Mouse (Mus musculus) intestine, embryonic 15.5 days (tissue): ENCODE measurements around the gene Fnip2. TPM values are rescaled to one million over a fixed set of nuclear protein-coding genes. Genes with fewer than 3 reads are reported as not detected.

Source experiments
- ATAC-seq: fragments of 200-750 bp; cut with Nextera tagmentation; 2 replicates; pipeline ENCODE4 v1.8.0; 2017; ENCODE audit warnings: moderate TSS enrichment, moderate library complexity
- H3K27ac ChIP-seq: fragments of 300-500 bp; sonication (generic); 2 replicates; pipeline ENCODE4 v1.5.1; 2015; ENCODE audit warnings: mild to moderate bottlenecking, inconsistent platforms
- H3K27me3 ChIP-seq: fragments of 300-500 bp; sonication (generic); replicated peaks from 2 replicates; pipeline ENCODE4 v1.6.1; 2015; ENCODE audit warnings: inconsistent platforms
- H3K36me3 ChIP-seq: fragments of 300-500 bp; sonication (generic); 2 replicates; pipeline ENCODE4 v1.6.1; 2015; ENCODE audit warnings: inconsistent platforms
- H3K4me1 ChIP-seq: fragments of 300-500 bp; sonication (generic); replicated peaks from 2 replicates; pipeline ENCODE4 v1.6.1; 2015; ENCODE audit warnings: inconsistent platforms
- H3K4me2 ChIP-seq: fragments of 300-500 bp; sonication (generic); replicated peaks from 2 replicates; pipeline ENCODE4 v1.6.1; 2015; ENCODE audit warnings: mild to moderate bottlenecking, inconsistent platforms
- H3K4me3 ChIP-seq: fragments of 300-500 bp; sonication (generic); replicated peaks from 2 replicates; pipeline ENCODE4 v1.5.1; 2015; ENCODE audit warnings: inconsistent platforms
- H3K9ac ChIP-seq: fragments of 300-500 bp; sonication (generic); 2 replicates; pipeline ENCODE4 v1.6.1; 2015; ENCODE audit warnings: inconsistent platforms
- H3K9me3 ChIP-seq: fragments of 300-500 bp; sonication (generic); 2 replicates; pipeline ENCODE4 v1.6.1; 2016; ENCODE audit warnings: inconsistent platforms
- whole genome bisulfite sequencing: fragments of 180-500 bp; shearing (Covaris S2); methylation state at CpG from one replicate; pipeline ENCODE4 v1.1.7; 2015; 5-methylcytosine and 5-hydroxymethylcytosine counted together
- polyA plus RNA-seq: library from polyadenylated mRNA; unstranded; fragments of >200 nt; fragmentation: Nextera tagmentation; extraction: Ambion mirVana; gene quantifications from 2 replicates; pipeline ENCODE4 v1.2.1, GENCODE M21; 2015

Fnip2 gene
- polyA plus RNA-seq, 1 experiment from 2014 or later, result 3.3 TPM

DNA sequence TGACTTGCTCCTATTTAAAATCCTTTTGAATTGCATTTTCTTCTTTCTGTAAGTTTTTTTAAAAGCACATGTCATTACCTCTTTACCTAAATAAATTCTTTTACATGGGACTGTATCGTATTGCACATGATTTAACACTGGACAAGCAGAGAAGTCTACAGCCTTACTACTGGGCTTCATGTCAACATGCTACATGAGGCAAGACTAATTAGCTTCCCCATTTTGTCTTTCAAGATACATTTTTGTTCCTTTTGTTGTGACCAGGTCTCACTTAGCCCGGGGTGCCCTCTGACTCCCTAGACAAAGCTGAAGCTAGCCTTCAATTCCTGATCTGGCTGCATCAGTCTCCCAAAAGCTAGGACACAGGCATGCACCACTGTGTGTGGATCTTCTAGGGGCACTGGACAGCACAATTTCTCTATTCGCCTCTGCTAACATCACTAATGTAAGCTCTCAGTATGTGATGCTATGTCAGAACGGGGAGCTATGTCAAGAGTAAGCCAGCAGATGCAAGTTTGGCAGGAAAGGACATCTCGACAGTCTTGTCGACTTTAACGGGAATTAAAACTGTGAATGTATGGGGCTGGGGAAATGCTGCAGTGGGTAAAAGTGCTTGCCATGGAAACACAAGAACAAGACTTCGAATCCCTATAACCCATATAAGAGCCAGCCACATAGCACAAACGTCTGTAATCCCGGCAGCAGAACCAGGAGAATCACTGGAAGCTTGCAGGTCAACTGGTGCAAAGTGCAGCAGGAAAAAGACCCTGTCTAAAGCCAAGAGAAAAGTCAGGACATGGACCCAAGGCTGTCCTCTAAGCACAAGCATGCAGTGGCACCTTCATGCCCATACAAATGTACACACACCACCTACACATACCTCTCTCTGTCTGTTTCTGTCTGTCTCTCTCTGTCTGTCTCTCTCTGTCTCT, 5.5 kb downstream of the Fnip2 start:
- 83% methylated on average over 10 of the region's 10 CpGs for WGBS
- H3K27me3 ChIP-seq, result no peaks in the 10 kb centered on the region
- no peak overlapping the region for H3K4me3 ChIP-seq
- ATAC-seq, result no peak
- H3K4me1 ChIP-seq, result peaks cover 3% of the 10 kb centered on the region; the same call in 1 of the 2 replicates
- H3K27ac ChIP-seq, result no peak overlapping the region
- no peaks in the 10 kb centered on the region for H3K9me3 ChIP-seq
- H3K4me2 ChIP-seq, result no peak overlapping the region
- H3K36me3 ChIP-seq, result no peaks in the 10 kb centered on the region
- no peak overlapping the region for H3K9ac ChIP-seq

DNA sequence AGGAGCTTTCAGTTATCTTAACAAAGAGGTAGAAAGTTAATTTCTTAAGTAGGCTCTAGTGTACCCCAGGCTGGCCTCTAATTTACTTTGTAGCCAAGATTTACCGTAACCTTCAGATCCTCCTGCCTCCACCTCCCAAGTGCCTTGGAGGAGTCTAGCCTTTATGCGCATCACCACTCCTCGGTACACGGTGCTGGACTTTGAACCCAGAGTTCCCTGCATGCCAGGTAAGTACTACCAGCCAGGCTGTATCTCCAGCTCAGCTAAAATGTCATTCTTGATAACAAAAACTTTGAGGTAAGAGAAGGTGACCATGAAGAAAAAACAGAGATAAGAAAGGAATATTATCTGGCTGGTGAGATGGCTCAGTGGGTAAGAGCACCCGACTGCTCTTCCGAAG, 7.0 kb downstream of the Fnip2 start:
- peak; percentile 51; the same call in 1 of the 2 replicates for ATAC-seq
- no peak overlapping the region for H3K4me3 ChIP-seq
- 84% methylated on average over 6 of the region's 6 CpGs for WGBS

DNA sequence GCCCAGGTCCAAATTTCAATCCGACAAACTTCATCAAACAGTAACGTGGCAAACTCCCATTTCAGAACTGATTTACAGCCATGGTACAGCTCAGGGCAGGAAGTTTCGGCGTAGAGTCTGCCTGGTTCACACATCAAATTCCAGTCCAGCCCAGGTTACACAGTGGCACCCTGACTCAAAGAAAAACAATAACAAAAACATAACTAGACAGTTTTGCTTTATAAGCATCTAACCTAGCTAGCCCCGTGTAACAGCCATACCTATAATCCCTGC, 7.9 kb downstream of the Fnip2 start:
- Histone ChIP-seq H3K27ac (0 out of 2 replicates have a peak overlapping the region, but pooled peaks have one; percentile 40), H3K4me3 (no peak overlapping the region), H3K36me3 (no peaks in the 10 kb centered on the region), H3K4me1 (0 out of 2 replicates have a peak, but pooled peaks cover 3% of the 10 kb centered on the region), H3K9ac (no peak overlapping the region), H3K4me2 (no peak overlapping the region), H3K27me3 (no peaks in the 10 kb centered on the region), H3K9me3 (no peaks in the 10 kb centered on the region)
- no peak for ATAC-seq
- WGBS, result 67% methylated on average over 5 of the region's 5 CpGs

More for the DNA sequence above, 7.0 kb downstream of the Fnip2 start:
- Histone ChIP-seq H3K27me3 (no peaks in the 10 kb centered on the region), H3K4me1 (0 out of 2 replicates have a peak, but pooled peaks cover 3% of the 10 kb centered on the region), H3K9me3 (no peaks in the 10 kb centered on the region), H3K36me3 (no peaks in the 10 kb centered on the region), H3K4me2 (no peak overlapping the region), H3K27ac (no peak overlapping the region), H3K9ac (no peak overlapping the region)

DNA sequence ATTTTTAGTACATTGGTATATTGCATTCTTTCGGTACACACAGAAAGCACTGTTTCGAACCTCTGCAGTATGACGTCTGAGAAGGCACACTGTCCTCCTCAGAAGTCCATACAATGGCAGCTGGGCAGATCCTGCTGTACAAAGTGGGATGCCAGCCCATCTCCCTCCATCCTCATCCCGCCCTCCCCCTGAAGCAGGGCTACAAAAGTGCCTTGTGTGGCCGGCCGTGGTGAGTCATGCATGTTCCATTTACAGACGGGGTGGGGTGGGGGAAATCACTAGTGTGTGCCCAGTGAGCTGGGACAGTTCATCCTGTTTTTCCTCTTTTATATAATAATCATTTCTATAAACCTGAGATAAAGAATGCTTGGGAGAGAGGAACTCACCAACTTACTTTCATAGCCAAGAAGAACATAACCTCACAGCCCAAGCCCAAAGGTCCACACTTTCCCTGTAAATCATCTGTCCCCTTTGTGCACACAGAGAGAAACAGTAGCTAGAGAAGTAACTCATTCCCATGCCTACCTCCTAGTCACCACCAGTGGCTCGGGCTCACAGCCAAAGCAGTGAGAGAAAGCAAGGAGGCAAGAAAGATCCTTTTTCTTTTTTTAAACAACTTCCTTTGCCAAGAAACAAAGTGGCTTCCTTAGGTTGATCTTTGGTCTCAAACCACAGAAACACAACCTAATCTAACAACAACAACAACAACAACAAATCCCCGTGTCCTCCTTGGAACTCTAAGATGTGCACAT, 8.4 kb downstream of the Fnip2 start:
- H3K4me1 ChIP-seq, result 0 out of 2 replicates have a peak, but pooled peaks cover 3% of the 10 kb centered on the region
- H3K9me3 ChIP-seq, result no peaks in the 10 kb centered on the region
- no peak overlapping the region for H3K9ac ChIP-seq
- no peaks in the 10 kb centered on the region for H3K36me3 ChIP-seq
- H3K27me3 ChIP-seq, result no peaks in the 10 kb centered on the region
- H3K27ac ChIP-seq, result 0 out of 2 replicates have a peak overlapping the region, but pooled peaks have one; percentile 40
- H3K4me2 ChIP-seq, result no peak overlapping the region
- H3K4me3 ChIP-seq, result no peak overlapping the region
- 64% methylated on average over 9 of the region's 9 CpGs for WGBS
- ATAC-seq, result peak; percentile 78

DNA sequence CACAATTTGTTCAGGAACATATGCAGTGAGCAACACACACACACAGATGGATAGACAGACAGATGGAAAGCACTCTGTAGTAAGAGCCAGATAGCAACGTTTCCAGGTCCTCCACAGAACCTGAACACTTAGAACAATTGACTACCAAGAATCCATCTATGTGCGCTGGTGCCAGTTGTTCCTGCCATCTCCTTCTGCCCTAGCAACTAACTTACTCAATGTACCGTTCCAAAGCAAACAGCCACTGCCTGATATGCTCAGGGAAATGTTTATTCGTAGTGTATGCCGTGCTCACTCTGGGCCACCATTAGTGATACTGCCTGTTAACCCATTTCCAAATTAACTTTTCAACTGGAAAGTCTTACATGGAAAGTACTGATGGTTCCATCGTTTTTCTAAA, 12.5 kb downstream of the Fnip2 start:
- Histone ChIP-seq H3K4me3 (no peak overlapping the region), H3K27me3 (no peaks in the 10 kb centered on the region), H3K36me3 (no peaks in the 10 kb centered on the region), H3K9me3 (no peaks in the 10 kb centered on the region), H3K27ac (no peak overlapping the region), H3K9ac (no peak overlapping the region), H3K4me2 (no peak overlapping the region), H3K4me1 (peaks cover 3% of the 10 kb centered on the region; the same call in 1 of the 2 replicates)
- WGBS, result 76% methylated on average over 6 of the region's 6 CpGs
- no peak for ATAC-seq

- ATAC-seq, result no peak
- Histone ChIP-seq H3K4me2 (no peak overlapping the region), H3K27ac (no peak overlapping the region), H3K9me3 (no peaks in the 10 kb centered on the region), H3K36me3 (no peaks in the 10 kb centered on the region), H3K4me1 (no peaks in the 10 kb centered on the region; the same call in 1 of the 2 replicates), H3K9ac (no peak overlapping the region), H3K27me3 (no peaks in the 10 kb centered on the region), H3K4me3 (no peak overlapping the region)
- 90% methylated on average over 3 of the region's 3 CpGs for WGBS
Measured at GRCm38 (mm10) chr3:79553779-79554178, 13.8 kb downstream of the Fnip2 start.

DNA sequence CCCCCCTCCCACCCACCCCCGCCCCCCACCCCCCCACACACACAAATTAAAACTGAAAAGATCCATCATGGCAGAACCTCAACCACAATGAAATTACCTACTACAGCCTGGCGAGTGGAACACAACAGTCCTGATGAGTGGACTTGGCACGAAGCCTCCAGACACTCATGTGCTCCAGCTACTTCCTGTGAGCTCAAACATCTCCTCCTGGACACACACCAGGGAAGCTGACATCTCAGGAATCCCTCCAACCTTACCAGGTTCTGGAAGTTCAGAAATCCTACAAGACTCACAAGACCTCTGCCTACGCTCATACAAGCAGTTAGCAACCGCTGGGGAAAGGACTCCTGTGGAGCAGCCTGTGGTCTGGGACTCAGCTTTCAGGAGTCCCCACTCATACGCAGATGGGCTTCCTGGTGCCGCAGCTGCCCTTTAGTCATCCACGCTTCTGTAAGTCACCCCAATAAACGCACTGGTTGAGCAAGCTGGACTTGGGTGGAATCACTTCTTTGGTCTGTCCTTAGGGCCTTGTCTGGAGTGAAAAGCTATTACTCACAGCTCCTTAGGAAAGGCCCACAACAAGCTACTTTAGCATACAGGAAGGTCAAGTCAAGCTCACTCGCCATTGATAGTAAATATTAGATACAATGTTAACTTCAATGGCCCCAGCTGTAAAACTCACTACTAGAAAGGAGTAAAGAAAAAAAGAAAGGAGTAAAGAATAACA, 15.6 kb downstream of the Fnip2 start:
- no peaks in the 10 kb centered on the region for H3K36me3 ChIP-seq
- no peaks in the 10 kb centered on the region for H3K9me3 ChIP-seq
- no peaks in the 10 kb centered on the region; the same call in 1 of the 2 replicates for H3K4me1 ChIP-seq
- H3K27me3 ChIP-seq, result no peaks in the 10 kb centered on the region
- no peak overlapping the region for H3K9ac ChIP-seq
- no peak for ATAC-seq
- 76% methylated on average over 10 of the region's 10 CpGs for WGBS
- no peak overlapping the region for H3K4me2 ChIP-seq
- no peak overlapping the region for H3K27ac ChIP-seq
- no peak overlapping the region for H3K4me3 ChIP-seq

DNA sequence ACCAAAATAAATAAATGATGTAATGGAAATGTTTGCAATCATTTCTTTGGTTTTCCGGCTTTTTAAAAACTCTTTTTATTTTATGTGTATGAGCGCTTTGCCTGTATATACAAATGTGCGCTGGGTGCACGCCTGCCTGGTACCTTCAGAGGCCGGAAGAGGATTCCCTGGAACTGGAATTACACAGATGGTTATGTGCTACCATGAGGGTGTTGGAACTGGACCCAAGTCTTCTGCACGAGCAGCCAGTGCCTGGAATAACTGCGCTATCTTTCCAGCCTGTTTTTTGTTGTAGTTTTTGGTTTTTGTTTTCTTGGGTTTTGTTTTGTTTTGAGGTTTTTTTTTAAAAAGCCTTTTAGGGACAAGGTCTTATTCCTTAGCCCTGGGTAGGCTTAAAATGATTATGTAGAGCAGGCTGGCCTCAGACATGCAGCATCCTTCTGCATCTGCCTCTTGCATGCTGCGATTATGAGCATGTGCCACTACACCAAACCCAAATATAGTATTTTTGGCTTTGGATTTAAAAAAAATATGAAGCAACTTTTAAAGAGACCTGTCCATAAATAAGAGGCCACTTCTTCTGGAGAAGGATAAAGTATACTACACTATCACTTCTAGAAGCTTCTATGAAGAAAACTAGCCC, 17.7 kb downstream of the Fnip2 start:
- Histone ChIP-seq H3K4me3 (no peak overlapping the region), H3K27me3 (no peaks in the 10 kb centered on the region), H3K4me2 (no peak overlapping the region), H3K36me3 (no peaks in the 10 kb centered on the region), H3K4me1 (no peaks in the 10 kb centered on the region; the same call in 1 of the 2 replicates), H3K9me3 (no peaks in the 10 kb centered on the region), H3K27ac (no peak overlapping the region), H3K9ac (no peak overlapping the region)
- no peak for ATAC-seq
- 86% methylated on average over 8 of the region's 8 CpGs for WGBS

DNA sequence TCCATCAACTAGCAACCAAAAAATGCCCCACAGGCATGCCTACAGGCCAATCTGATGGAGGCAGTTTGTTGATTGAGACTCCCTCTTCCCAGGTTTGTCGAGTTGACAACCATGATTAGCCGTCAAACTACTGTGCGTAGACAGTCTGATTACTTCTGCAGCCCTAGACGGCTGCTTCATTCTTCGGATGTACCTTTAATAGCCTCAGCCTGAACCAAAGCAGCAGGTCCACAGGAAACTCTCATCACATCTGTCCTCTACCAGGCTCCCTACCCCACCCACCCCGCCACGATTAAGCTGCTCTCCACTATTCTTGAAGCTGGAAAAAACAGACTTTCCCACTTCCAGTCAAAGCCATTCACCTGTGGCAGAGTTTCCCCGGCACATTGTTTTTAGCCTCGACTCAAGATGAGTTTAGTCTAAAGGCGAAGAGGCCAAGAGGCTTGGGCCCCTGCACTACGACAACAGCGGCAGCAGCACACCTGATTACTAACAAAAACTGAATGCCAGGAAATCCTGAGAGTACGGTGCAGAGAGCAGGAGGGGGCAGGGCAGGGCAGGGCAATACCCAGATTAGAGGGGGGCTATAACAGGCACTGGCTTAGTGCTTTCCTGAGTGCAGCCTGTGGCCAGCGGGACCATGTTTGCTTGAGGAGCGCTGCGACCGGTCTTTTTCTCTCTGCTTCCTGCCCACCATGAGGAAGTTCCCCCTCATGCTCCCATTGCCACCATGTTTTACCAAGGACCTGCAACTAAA, 18.7 kb downstream of the Fnip2 start:
- Histone ChIP-seq H3K36me3 (no peaks in the 10 kb centered on the region), H3K4me2 (no peak overlapping the region), H3K27ac (no peak overlapping the region), H3K4me1 (no peaks in the 10 kb centered on the region; the same call in 1 of the 2 replicates), H3K9ac (no peak overlapping the region), H3K9me3 (no peaks in the 10 kb centered on the region), H3K27me3 (no peaks in the 10 kb centered on the region), H3K4me3 (no peak overlapping the region)
- no peak for ATAC-seq
- 71% methylated on average over 17 of the region's 17 CpGs for WGBS

GRCm38 (mm10) chr3:79542585-79542984, 25.0 kb downstream of the Fnip2 start:
- peaks cover 6% of the 10 kb centered on the region; the same call in 1 of the 2 replicates for H3K4me1 ChIP-seq
- H3K4me2 ChIP-seq, result no peak overlapping the region
- H3K9ac ChIP-seq, result no peak overlapping the region
- H3K4me3 ChIP-seq, result no peak overlapping the region
- ATAC-seq, result peak; percentile 92
- H3K36me3 ChIP-seq, result no peaks in the 10 kb centered on the region
- no peaks in the 10 kb centered on the region for H3K9me3 ChIP-seq
- WGBS, result 23% methylated on average over 6 of the region's 6 CpGs
- H3K27ac ChIP-seq, result no peak overlapping the region
- H3K27me3 ChIP-seq, result no peaks in the 10 kb centered on the region

DNA sequence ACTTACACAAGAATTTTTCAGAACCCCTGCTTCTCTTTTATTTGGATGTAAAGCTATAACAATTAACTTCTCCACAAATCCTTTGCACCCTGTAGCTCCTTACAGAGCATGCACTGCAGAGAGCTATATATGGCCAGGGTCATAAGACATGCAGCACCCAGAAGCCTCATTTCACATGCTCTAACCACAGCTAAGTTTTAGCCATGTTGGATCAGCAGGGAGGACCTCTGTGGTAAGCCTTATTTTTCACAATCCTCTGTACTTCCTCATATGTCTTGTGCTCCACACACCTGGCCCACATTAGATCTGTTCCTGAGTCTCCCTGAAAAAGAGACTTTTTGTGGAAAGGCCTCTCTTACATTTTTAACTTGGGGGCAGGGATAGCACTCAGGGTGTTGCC, 27.9 kb downstream of the Fnip2 start:
- ATAC-seq, result no peak
- Histone ChIP-seq H3K36me3 (no peaks in the 10 kb centered on the region), H3K27me3 (no peaks in the 10 kb centered on the region), H3K27ac (no peak overlapping the region), H3K9me3 (no peaks in the 10 kb centered on the region), H3K4me2 (no peak overlapping the region), H3K4me3 (no peak overlapping the region), H3K9ac (no peak overlapping the region), H3K4me1 (peaks cover 6% of the 10 kb centered on the region; the same call in 1 of the 2 replicates)
